Mouse (Mus musculus): ENCODE results near the gene Ost4. TPM values are rescaled to one million over a fixed set of nuclear protein-coding genes. Genes with fewer than 3 reads are reported as not detected.

Ost4 gene
- polyA plus RNA-seq, 2 experiments from 2014 or later, result 277 to 289 TPM

Other genes starting within 250 kb of the Ost4 start
- 100 to 1,000 TPM in 1 of 2 experiments, 10 to 100 TPM in 1; 79.2 to 115 TPM for gene Cenpa, start 241.0 kb downstream of the Ost4 start, polyA plus RNA-seq (2017; shearing (Covaris generic))
- not detected for gene Dpysl5, start 196.2 kb downstream of the Ost4 start, polyA plus RNA-seq (2017; shearing (Covaris generic))
- gene Mapre3, start 93.1 kb downstream of the Ost4 start, polyA plus RNA-seq (2017; shearing (Covaris generic)), result 1 to 10 TPM; 2.5 to 2.7 TPM
- gene Tmem214, start 39.8 kb downstream of the Ost4 start, polyA plus RNA-seq (2017; shearing (Covaris generic)), result 10 to 100 TPM; 20.4 to 24.5 TPM
- gene Agbl5, start 19.1 kb downstream of the Ost4 start, polyA plus RNA-seq (2017; shearing (Covaris generic)), result 1 to 10 TPM; 4.6 to 6.5 TPM
- under 1 TPM; 0.33 to 0.42 TPM for gene Emilin1, start 5.6 kb upstream of the Ost4 start, polyA plus RNA-seq (2017; shearing (Covaris generic))
- 10 to 100 TPM; 11.9 to 20.6 TPM for gene Khk, start 13.6 kb upstream of the Ost4 start, polyA plus RNA-seq (2017; shearing (Covaris generic))
- gene Cgref1, start 37.8 kb upstream of the Ost4 start, polyA plus RNA-seq (2017; shearing (Covaris generic)), result under 1 TPM in 1 of 2 experiments, not detected in 1; 0.50 TPM
- 10 to 100 TPM; 60.4 to 71.0 TPM for gene Preb, start 52.6 kb upstream of the Ost4 start, polyA plus RNA-seq (2017; shearing (Covaris generic))
- gene Tcf23, start 60.9 kb upstream of the Ost4 start, polyA plus RNA-seq (2017; shearing (Covaris generic)), result not detected
- 10 to 100 TPM; 80.2 to 81.8 TPM for gene Atraid, start 140.5 kb upstream of the Ost4 start, polyA plus RNA-seq (2017; shearing (Covaris generic))
- gene Slc5a6, start 141.1 kb upstream of the Ost4 start, polyA plus RNA-seq (2017; shearing (Covaris generic)), result 1 to 10 TPM; 2.7 to 3.2 TPM
- gene Cad, start 147.0 kb upstream of the Ost4 start, polyA plus RNA-seq (2017; shearing (Covaris generic)), result 1 to 10 TPM; 5.7 to 9.7 TPM
- under 1 TPM in 1 of 2 experiments, not detected in 1; 0.28 TPM for gene Dnajc5g, start 198.5 kb upstream of the Ost4 start, polyA plus RNA-seq (2017; shearing (Covaris generic))
- gene Slc30a3, start 200.4 kb upstream of the Ost4 start, polyA plus RNA-seq (2017; shearing (Covaris generic)), result not detected
- not detected for gene Trim54, start 208.9 kb upstream of the Ost4 start, polyA plus RNA-seq (2017; shearing (Covaris generic))
- not detected for gene Ucn, start 231.0 kb upstream of the Ost4 start, polyA plus RNA-seq (2017; shearing (Covaris generic))
- 10 to 100 TPM; 44.0 to 44.5 TPM for gene Mpv17, start 246.5 kb upstream of the Ost4 start, polyA plus RNA-seq (2017; shearing (Covaris generic))